Mouse (Mus musculus) liver, adult 2 months (tissue): ENCODE data around the gene Gtf2f1. TPM values are rescaled to one million over a fixed set of nuclear protein-coding genes. Genes with fewer than 3 reads are reported as not detected.
A peak's percentile ranks its signal among the peaks of the same experiment; 100 is the strongest.

Source experiments
- DNase-seq: peaks from one replicate; pipeline ENCODE4 v3.0.0-alpha.2; 2011; ENCODE audit warnings: low read depth, low spot score; ENCODE audit errors: extremely low read depth
- H3K27ac ChIP-seq: fragments of 200-500 bp; replicated peaks from 2 replicates; pipeline ENCODE4 v1.5.1; 2012; ENCODE audit warnings: low read depth, mild to moderate bottlenecking, control low read depth, inconsistent platforms, low read length; ENCODE audit not compliant: insufficient read depth
- H3K27me3 ChIP-seq: fragments of 200-500 bp; 2 replicates; pipeline ENCODE4 v1.6.1; 2012; ENCODE audit warnings: mild to moderate bottlenecking, moderate library complexity, low read length, inconsistent platforms; ENCODE audit not compliant: control insufficient read depth, insufficient read depth
- H3K36me3 ChIP-seq: fragments of 200-500 bp; 2 replicates; pipeline ENCODE4 v1.6.1; 2012; ENCODE audit warnings: low read length, inconsistent platforms; ENCODE audit not compliant: control insufficient read depth, insufficient read depth
- H3K4me1 ChIP-seq: fragments of 200-500 bp; 2 replicates; pipeline ENCODE4 v1.6.1; 2011; ENCODE audit warnings: low read length; ENCODE audit not compliant: control insufficient read depth, insufficient read depth
- H3K4me3 ChIP-seq: fragments of 200-500 bp; 2 replicates; pipeline ENCODE4 v1.5.1; 2011; ENCODE audit warnings: low read depth, mild to moderate bottlenecking, control low read depth, low read length, moderate library complexity; ENCODE audit not compliant: insufficient read depth
- H3K79me2 ChIP-seq: fragments of 200-500 bp; 2 replicates; pipeline ENCODE4 v1.6.1; 2012; ENCODE audit warnings: inconsistent platforms, mild to moderate bottlenecking, low read length, moderate library complexity; ENCODE audit not compliant: control insufficient read depth, insufficient read depth
- H3K9ac ChIP-seq: fragments of 200-500 bp; 2 replicates; pipeline ENCODE4 v1.6.1; 2012; ENCODE audit warnings: low read depth, mild to moderate bottlenecking, control low read depth, inconsistent platforms, low read length
- CTCF ChIP-seq: fragments of 200-500 bp; IDR thresholded peaks from 2 replicates; pipeline ENCODE4 v1.5.1; 2011; ENCODE audit warnings: low read depth, low read length, control low read depth
- POLR2A ChIP-seq: fragments of 200-500 bp; IDR thresholded peaks from 2 replicates; pipeline ENCODE4 v1.6.1; 2011; ENCODE audit warnings: low read length, control low read depth; ENCODE audit not compliant: insufficient read depth; ENCODE audit errors: extremely low read depth
- WGBS: fragments of 180-500 bp; shearing (Covaris S2); methylation state at CpG from one replicate; pipeline ENCODE4 v1.1.7; 2018; 5-methylcytosine and 5-hydroxymethylcytosine counted together
- polyA plus RNA-seq: library from polyadenylated mRNA; depleted of rRNA; stranded (reverse); fragments of >200 nt; gene quantifications from 2 replicates; pipeline ENCODE4 v1.2.3, GENCODE M21; 2012
- total RNA-seq: library from RNA; depleted of rRNA; stranded (reverse); fragments of >200 nt; gene quantifications from 2 replicates; pipeline ENCODE4 v1.2.3, GENCODE M21; 2014

The Gtf2f1 gene
- total and polyA plus RNA-seq, 2 experiments = 10.4 to 11.9 TPM

GRCm38 (mm10) chr17:56986105-56986805, 24.8 kb downstream of the Gtf2f1 start:
- peaks cover 7% of the 10 kb centered on the region for H3K4me1 ChIP-seq
- H3K27ac ChIP-seq = no peak overlapping the region
- TF ChIP-seq CTCF (no peak), POLR2A (no peak)
- H3K4me3 ChIP-seq = no peak overlapping the region
- peaks cover 9% of the 10 kb centered on the region; the same call in 1 of the 2 replicates for H3K79me2 ChIP-seq
- H3K36me3 ChIP-seq = no peaks in the 10 kb centered on the region
- WGBS = 45% methylated on average over 3 of the region's 3 CpGs
- no peaks in the 10 kb centered on the region for H3K27me3 ChIP-seq
- H3K9ac ChIP-seq = no peak overlapping the region
- DNase-seq = peak; percentile 49

GRCm38 (mm10) chr17:56985656-56986055, 25.4 kb downstream of the Gtf2f1 start:
- Histone ChIP-seq H3K4me1 (0 out of 2 replicates have a peak, but pooled peaks cover 2% of the 10 kb centered on the region), H3K4me3 (no peak overlapping the region), H3K36me3 (no peaks in the 10 kb centered on the region), H3K9ac (no peak overlapping the region), H3K27ac (no peak overlapping the region), H3K79me2 (peaks cover 4% of the 10 kb centered on the region; the same call in 1 of the 2 replicates), H3K27me3 (no peaks in the 10 kb centered on the region)
- WGBS = 89% methylated on average over 3 of the region's 3 CpGs
- no peak for TF ChIP-seq CTCF
- TF ChIP-seq POLR2A = no peak
- DNase-seq = no peak

- DNase-seq = peak; percentile 68
- 49% methylated on average over 9 of the region's 9 CpGs for WGBS
These were observed 26.2 kb downstream of the Gtf2f1 start for GRCm38 (mm10) chr17:56984886-56985285.

GRCm38 (mm10) chr17:56982013-56982412, 29.1 kb downstream of the Gtf2f1 start, which contains the start of gene Acer1:
Gene Acer1, minus strand, starts transcription at chr17:56982126.
- H3K4me3 ChIP-seq = no peak within 1 kb of the TSS
- WGBS = 91% methylated on average over 5 of the region's 5 CpGs
- DNase-seq = no peak

More at GRCm38 (mm10) chr17:56984886-56985285, 26.2 kb downstream of the Gtf2f1 start:
- TF ChIP-seq POLR2A = no peak
- TF ChIP-seq CTCF = no peak
- no peak overlapping the region for H3K4me3 ChIP-seq
- H3K27me3 ChIP-seq = no peaks in the 10 kb centered on the region
- H3K27ac ChIP-seq = no peak overlapping the region
- no peaks in the 10 kb centered on the region for H3K36me3 ChIP-seq
- H3K79me2 ChIP-seq = no peaks in the 10 kb centered on the region
- H3K4me1 ChIP-seq = 0 out of 2 replicates have a peak, but pooled peaks cover 2% of the 10 kb centered on the region
- H3K9ac ChIP-seq = no peak overlapping the region

GRCm38 (mm10) chr17:56981049-56981448, 30.0 kb downstream of the Gtf2f1 start:
- WGBS = 43% methylated on average over 7 of the region's 7 CpGs
- TF ChIP-seq CTCF = no peak
- no peak for TF ChIP-seq POLR2A
- Histone ChIP-seq H3K9ac (no peak overlapping the region), H3K79me2 (no peaks in the 10 kb centered on the region), H3K4me3 (no peak overlapping the region), H3K27ac (no peak overlapping the region), H3K4me1 (0 out of 2 replicates have a peak, but pooled peaks cover 1% of the 10 kb centered on the region), H3K27me3 (no peaks in the 10 kb centered on the region), H3K36me3 (no peaks in the 10 kb centered on the region)
- DNase-seq = no peak

More at GRCm38 (mm10) chr17:56982013-56982412, 29.1 kb downstream of the Gtf2f1 start, which contains the start of gene Acer1:
- 0 out of 2 replicates have a peak, but pooled peaks cover 2% of the 10 kb centered on the region for H3K4me1 ChIP-seq
- TF ChIP-seq POLR2A (no peak), CTCF (no peak)
- H3K27ac ChIP-seq = no peak within 1 kb of the TSS
- H3K9ac ChIP-seq = no peak within 1 kb of the TSS
- no peaks in the 10 kb centered on the region for H3K27me3 ChIP-seq
- no peaks in the 10 kb centered on the region for H3K79me2 ChIP-seq
- H3K36me3 ChIP-seq = no peaks in the 10 kb centered on the region

GRCm38 (mm10) chr17:56979524-56979923, 31.6 kb downstream of the Gtf2f1 start:
- WGBS = 36% methylated on average over 7 of the region's 8 CpGs

More at GRCm38 (mm10) chr17:56979524-56979923, 31.6 kb downstream of the Gtf2f1 start:
- no peak overlapping the region for H3K4me3 ChIP-seq
- H3K27me3 ChIP-seq = no peaks in the 10 kb centered on the region
- TF ChIP-seq CTCF (no peak), POLR2A (no peak)
- H3K36me3 ChIP-seq = no peaks in the 10 kb centered on the region
- no peaks in the 10 kb centered on the region for H3K4me1 ChIP-seq
- no peak overlapping the region for H3K27ac ChIP-seq
- DNase-seq = no peak
- no peak overlapping the region for H3K9ac ChIP-seq
- H3K79me2 ChIP-seq = no peaks in the 10 kb centered on the region
